Comparison of ENCODE assay signal across 13 mouse cellular contexts in genomic region chr17:9944513-9944912, GRCm38 (mm10).
DNase-seq lines count a peak whose midpoint lies in the region; ATAC-seq and TF ChIP-seq lines count a peak whose summit lies in the region.
"Had no signal": no experiment of that assay in that cellular context is flagged by ENCODE, and none has a peak within 500 bp of the region (broad histone marks: within the 10 kb centered on the region; RNA-seq: fewer than 3 reads in every experiment).

No protein-coding gene starts in this region.

- in situ Hi-C loops in CH12.LX (cut with MboI; ENCODE audit: low pct_ligation_motif_present, low pct_unique_long_range_greater_than_20kb, low sequenced_read_pairs) = no loop called here

- H3K9me3 ChIP-seq in CH12.LX (replicated peaks; ENCODE audit: low read length) = peaks cover 4% of the 10 kb centered on the region
- H3K9me3 ChIP-seq in hindbrain, embryonic 12.5 days (replicated peaks) = no peaks in the 10 kb centered on the region
- H3K9me3 ChIP-seq: embryonic facial prominence, embryonic 12.5 days had no signal

- H3K4me1 ChIP-seq in heart, adult 2 months (ENCODE audit: control insufficient read depth, insufficient read depth, low read length) = peaks cover 4% of the 10 kb centered on the region
- H3K4me1 ChIP-seq in lung, adult 2 months (ENCODE audit: control insufficient read depth, insufficient read depth, low read length) = peaks cover 4% of the 10 kb centered on the region; the same call in 1 of the 2 replicates
- peaks cover 0 to 9% of the 10 kb centered on the region in 2 experiments; a peak in 2 of 4 replicates for H3K4me1 ChIP-seq in CH12.LX (ENCODE audit: control insufficient read depth in 1 of 2, insufficient read depth in 2 of 2)
- H3K4me1 ChIP-seq in bone marrow macrophage, adult 2 months (ENCODE audit: control insufficient read depth, insufficient read depth, low read length) = peaks cover 4% of the 10 kb centered on the region
- H3K4me1 ChIP-seq in hindbrain, embryonic 12.5 days = no peaks in the 10 kb centered on the region
- H3K4me1 ChIP-seq: embryonic facial prominence, embryonic 12.5 days had no signal

- no peak overlapping the region for H3K4me2 ChIP-seq in CH12.LX (ENCODE audit: insufficient read depth, low read depth, poor library complexity, severe bottlenecking)
- no peak overlapping the region for H3K4me2 ChIP-seq in hindbrain, embryonic 12.5 days (replicated peaks)
- H3K4me2 ChIP-seq: embryonic facial prominence, embryonic 12.5 days had no signal

- ATAC-seq in hindbrain, embryonic 12.5 days (ENCODE audit: low FRiP score) = no peak
- ATAC-seq: hindbrain, embryonic 16.5 days had no signal

- WGBS in heart, adult 2 months = 85% methylated on average over 8 of the region's 8 CpGs
- 81% methylated on average over 8 of the region's 8 CpGs for WGBS in lung, adult 2 months
- 87% methylated on average over 8 of the region's 8 CpGs for WGBS in hindbrain, embryonic 12.5 days

- DNase-seq in heart, adult 2 months = no peak
- DNase-seq in heart, postnatal 25 days (ENCODE audit: low spot score) = no peak
- no peak for DNase-seq in lung, adult 2 months
- no peak for DNase-seq in lung, postnatal 10 days
- no peak for DNase-seq in CH12.LX (ENCODE audit: extremely low read depth)
- DNase-seq in ovary, postnatal 36 days (ENCODE audit: low spot score) = no peak
- DNase-seq: adrenal gland, postnatal 25 days; cerebellum, postnatal 36 days; layer of hippocampus, adult 9-11 months had no signal

- TF ChIP-seq EP300 in heart, adult 2 months (IDR thresholded peaks at IDR 0.05; ENCODE audit: insufficient read depth, low read depth, low read length) = no peak
- no peak for TF ChIP-seq EP300 in CH12.LX (IDR thresholded peaks at IDR 0.05; ENCODE audit: low read length)

- intact Hi-C loops in heart, adult 2 months (cut with DNase I) = no loop called here
- intact Hi-C loops in heart, postnatal 25 days (cut with DNase I) = no loop called here

- no peak overlapping the region for H3K4me3 ChIP-seq in heart, adult 2 months
- H3K4me3 ChIP-seq in lung, adult 2 months (replicated peaks; ENCODE audit: extremely low read depth, low read depth, low read length) = no peak overlapping the region
- no peak overlapping the region for H3K4me3 ChIP-seq in CH12.LX (replicated peaks in 1 of 3; ENCODE audit: low read depth in 2 of 3, low read length in 2 of 3, poor library complexity in 1 of 3)
- no peak overlapping the region for H3K4me3 ChIP-seq in bone marrow macrophage, adult 2 months (ENCODE audit: insufficient read depth, low read length)
- H3K4me3 ChIP-seq in hindbrain, embryonic 12.5 days = no peak overlapping the region
- H3K4me3 ChIP-seq: embryonic facial prominence, embryonic 12.5 days had no signal

- H3K27ac ChIP-seq in heart, adult 2 months = no peak overlapping the region
- H3K27ac ChIP-seq in CH12.LX (ENCODE audit: insufficient read depth, low read depth) = no peak overlapping the region
- H3K27ac ChIP-seq in bone marrow macrophage, adult 2 months (ENCODE audit: insufficient read depth, low read depth, low read length) = no peak overlapping the region
- H3K27ac ChIP-seq in hindbrain, embryonic 12.5 days = no peak overlapping the region
- H3K27ac ChIP-seq: embryonic facial prominence, embryonic 12.5 days had no signal

- dilution Hi-C loops in CH12.LX (cut with MboI; ENCODE audit: extremely low pct_ligation_motif_present, extremely low pct_unique_long_range_greater_than_20kb, low sequenced_read_pairs) = no loop called here

- H3K9ac ChIP-seq in heart, adult 2 months (ENCODE audit: low read depth, low read length) = no peak overlapping the region
- H3K9ac ChIP-seq in CH12.LX (ENCODE audit: insufficient read depth, low read depth) = no peak overlapping the region
- no peak overlapping the region for H3K9ac ChIP-seq in hindbrain, embryonic 12.5 days
- H3K9ac ChIP-seq: embryonic facial prominence, embryonic 12.5 days had no signal

- TF ChIP-seq CTCF in heart, adult 2 months (IDR thresholded peaks at IDR 0.05) = peak; percentile 43
- TF ChIP-seq CTCF in lung, adult 2 months (IDR thresholded peaks at IDR 0.05; ENCODE audit: insufficient read depth, low read length) = 0 out of 2 replicates have a peak, but pooled peaks have one; percentile 24
- TF ChIP-seq CTCF in CH12.LX (conservative IDR thresholded peaks at IDR 0.05 in 1 of 2, IDR thresholded peaks at IDR 0.05 in 1 of 2; ENCODE audit: low read depth in 2 of 2, low read length in 2 of 2) = peak; percentile 20 to 47; a peak in 2 of 4 replicates
- TF ChIP-seq CTCF in bone marrow macrophage, adult 2 months (IDR thresholded peaks at IDR 0.05; ENCODE audit: low read depth, low read length) = 0 out of 2 replicates have a peak, but pooled peaks have one; percentile 30

- peak; percentile 33 for TF ChIP-seq RAD21 in CH12.LX (IDR thresholded peaks at IDR 0.05; ENCODE audit: low read depth, low read length)

- no peaks in the 10 kb centered on the region for H3K36me3 ChIP-seq in heart, adult 2 months (ENCODE audit: control insufficient read depth, insufficient read depth, low read length)
- H3K36me3 ChIP-seq in CH12.LX (replicated peaks in 1 of 2; ENCODE audit: control insufficient read depth in 1 of 2, insufficient read depth in 1 of 2, low read length in 1 of 2) = no peaks in the 10 kb centered on the region
- no peaks in the 10 kb centered on the region for H3K36me3 ChIP-seq in hindbrain, embryonic 12.5 days
- H3K36me3 ChIP-seq: embryonic facial prominence, embryonic 12.5 days had no signal

- no peaks in the 10 kb centered on the region for H3K79me2 ChIP-seq in heart, adult 2 months (replicated peaks; ENCODE audit: control insufficient read depth, insufficient read depth, low read length)
- H3K79me2 ChIP-seq in CH12.LX (replicated peaks; ENCODE audit: control insufficient read depth, extremely low read depth, insufficient read depth, poor library complexity, severe bottlenecking) = no peaks in the 10 kb centered on the region

- TF ChIP-seq POLR2A in heart, adult 2 months (IDR thresholded peaks at IDR 0.05; ENCODE audit: insufficient read depth, low read depth, low read length) = no peak
- TF ChIP-seq POLR2A in lung, adult 2 months (IDR thresholded peaks at IDR 0.05; ENCODE audit: borderline replicate concordance, extremely low read depth, low read depth, low read length) = no peak
- no peak for TF ChIP-seq POLR2A in CH12.LX (IDR thresholded peaks at IDR 0.05; ENCODE audit: low read depth, low read length)
- TF ChIP-seq POLR2A in bone marrow macrophage, adult 2 months (IDR thresholded peaks at IDR 0.05; ENCODE audit: borderline replicate concordance, low read depth, low read length) = no peak

- H3K27me3 ChIP-seq in heart, adult 2 months (ENCODE audit: control insufficient read depth, insufficient read depth, low read length) = no peaks in the 10 kb centered on the region
- H3K27me3 ChIP-seq in CH12.LX (replicated peaks) = no peaks in the 10 kb centered on the region
- H3K27me3 ChIP-seq in hindbrain, embryonic 12.5 days = no peaks in the 10 kb centered on the region
- H3K27me3 ChIP-seq: embryonic facial prominence, embryonic 12.5 days had no signal

TF ChIP-seq in CH12.LX, 34 proteins besides CTCF, POLR2A, EP300 and RAD21:
- TF ChIP-seq BHLHE40 (IDR thresholded peaks at IDR 0.05; ENCODE audit: low read depth, low read length) (peak; percentile 87), ELF1 (IDR thresholded peaks at IDR 0.05; ENCODE audit: low read depth, low read length) (no peak), SMC3 (IDR thresholded peaks at IDR 0.05; ENCODE audit: low read depth, low read length) (peak; percentile 55)
